Mouse (Mus musculus): ENCODE results near the gene Eif4g3.
A peak's percentile ranks its signal among the peaks of the same experiment; 100 is the strongest.

Eif4g3 gene

DNA sequence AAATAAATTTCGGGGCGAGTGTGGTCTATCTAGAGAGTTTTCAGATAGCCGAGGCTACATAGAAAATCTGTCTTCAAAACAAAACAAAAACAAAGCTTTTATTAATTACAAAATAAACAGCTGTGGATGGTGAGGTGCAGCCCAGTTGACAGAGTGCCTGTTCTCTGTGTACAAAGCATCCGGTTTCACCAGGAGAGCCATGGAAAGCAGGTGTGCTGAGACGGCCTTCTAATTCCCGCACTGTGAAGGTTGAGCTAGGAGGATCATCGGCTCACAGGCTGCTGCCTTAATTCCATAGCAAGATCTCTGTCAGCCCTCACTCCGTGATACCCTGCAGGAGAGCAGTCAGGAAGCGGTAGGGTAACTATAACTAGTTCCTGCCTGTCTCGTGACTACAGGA, 109.0 kb downstream of the Eif4g3 start:
- DNase-seq (ENCODE audit: low spot score in 2 of 2): no peak

GRCm38 (mm10) chr4:138102413-138102812, 109.6 kb downstream of the Eif4g3 start:
- DNase-seq (ENCODE audit: low spot score in 2 of 2): no peak

DNA sequence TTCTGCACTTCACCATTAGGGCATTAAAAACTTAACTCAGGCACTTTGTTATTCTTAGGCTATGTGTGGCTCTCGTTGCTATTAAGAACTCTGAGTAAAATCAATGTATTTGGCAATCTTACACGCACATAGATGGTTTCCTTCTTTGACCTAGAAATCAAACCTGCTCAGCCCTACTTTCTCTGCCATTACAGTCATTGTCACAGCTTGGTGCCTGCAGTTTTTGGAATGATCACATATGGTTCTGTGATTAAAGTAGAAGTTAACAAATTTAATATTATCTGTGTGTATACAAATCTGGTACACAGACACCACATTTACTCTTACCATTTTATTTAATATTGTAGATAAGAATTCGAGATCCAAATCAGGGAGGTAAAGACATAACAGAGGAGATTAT, 112.1 kb downstream of the Eif4g3 start:
- DNase-seq (ENCODE audit: low spot score in 2 of 2): no peak

- DNase-seq (ENCODE audit: low spot score in 2 of 2): peak; percentile 43 to 89
These were observed 114.9 kb downstream of the Eif4g3 start for GRCm38 (mm10) chr4:138107441-138108409.

DNA sequence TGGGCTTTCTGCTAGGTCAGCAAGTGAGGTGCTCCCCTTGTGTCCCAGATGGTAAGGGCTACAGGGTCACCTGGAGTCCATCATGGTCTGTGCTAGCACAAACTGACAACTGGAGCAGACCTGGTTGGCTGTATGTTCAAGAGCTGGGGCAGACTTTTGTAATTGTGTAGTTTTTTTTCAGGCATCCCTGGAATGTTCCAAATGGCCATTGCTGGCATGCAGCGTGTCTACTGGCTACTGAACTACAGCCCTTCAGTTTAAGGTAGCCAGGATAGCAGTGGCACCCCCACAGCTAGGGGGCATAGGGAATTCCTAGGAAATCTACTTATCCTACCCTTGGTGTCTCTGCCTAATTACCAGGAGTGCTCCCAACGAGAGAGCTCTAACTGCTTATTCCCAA, 115.7 kb downstream of the Eif4g3 start:
- no peak for DNase-seq (ENCODE audit: low spot score in 2 of 2)

DNA sequence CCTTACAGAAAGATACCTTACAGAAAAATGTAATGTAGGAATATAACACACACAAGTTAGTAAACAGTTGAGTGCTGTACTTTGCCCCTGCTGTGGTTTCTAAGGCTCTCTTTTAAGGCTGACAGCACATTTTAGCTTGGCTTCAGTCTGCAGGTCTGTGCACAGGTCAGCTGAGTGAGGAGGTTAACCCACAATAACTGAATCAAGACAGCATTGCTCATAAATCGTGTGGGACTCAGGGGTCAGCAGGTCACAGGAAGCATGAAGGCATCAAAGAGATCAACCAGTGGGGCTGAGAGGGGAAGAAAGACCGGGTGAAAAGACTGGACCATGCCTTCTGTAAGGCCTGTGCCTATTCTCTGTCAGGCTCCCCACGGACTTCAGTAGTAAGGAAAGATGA, 116.5 kb downstream of the Eif4g3 start:
- no peak for DNase-seq (ENCODE audit: low spot score in 2 of 2)

GRCm38 (mm10) chr4:138111858-138112257, 119.0 kb downstream of the Eif4g3 start:
- no peak for DNase-seq (ENCODE audit: low spot score in 2 of 2)

DNA sequence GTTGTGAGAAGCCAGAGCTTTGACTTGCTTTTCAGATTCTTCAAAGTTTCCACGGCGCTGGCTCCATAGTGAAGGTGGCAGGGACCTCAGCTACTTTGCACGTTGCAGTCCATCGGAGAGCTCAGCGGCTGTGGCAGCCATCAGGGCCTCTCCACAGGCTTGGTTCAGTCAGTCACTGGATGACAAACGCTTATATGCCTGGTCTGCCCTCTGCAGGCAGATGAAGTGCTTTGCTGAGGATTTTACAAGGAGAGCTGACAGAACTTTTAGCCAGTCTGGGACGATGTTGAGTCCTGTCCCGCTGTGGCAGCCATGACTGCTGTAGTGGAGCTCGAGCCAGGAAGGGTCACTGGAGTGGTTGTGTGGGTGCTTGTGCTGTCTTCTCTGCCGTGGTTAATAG, 126.9 kb downstream of the Eif4g3 start:
- peak in 1 of 2 experiments; percentile 33 for DNase-seq (ENCODE audit: low spot score in 2 of 2)

GRCm38 (mm10) chr4:138124046-138124445, 131.2 kb downstream of the Eif4g3 start:
- DNase-seq (ENCODE audit: low spot score in 2 of 2): no peak

GRCm38 (mm10) chr4:138127371-138127770, 134.5 kb downstream of the Eif4g3 start:
- no peak for DNase-seq (ENCODE audit: low spot score in 2 of 2)

DNA sequence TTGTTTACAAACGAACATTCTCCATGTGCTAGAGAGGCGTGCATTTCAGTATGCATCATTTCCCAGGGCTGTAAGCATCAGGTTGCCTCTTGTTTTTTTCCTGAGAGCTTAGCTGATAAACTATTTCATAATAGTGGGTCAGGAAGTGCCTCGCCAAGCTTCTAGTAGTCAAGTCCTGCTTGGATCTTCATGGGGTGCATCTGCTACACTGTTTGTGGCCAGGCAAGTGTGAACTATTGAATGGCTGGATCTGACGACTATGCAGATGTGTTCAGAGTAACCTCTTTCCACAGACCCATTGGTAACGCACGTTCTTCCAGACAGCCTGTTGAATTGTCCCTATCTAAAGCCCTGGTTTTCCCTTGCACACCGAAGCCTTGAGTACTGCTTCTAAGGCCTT, 135.0 kb downstream of the Eif4g3 start:
- DNase-seq (ENCODE audit: low spot score in 2 of 2): no peak

DNA sequence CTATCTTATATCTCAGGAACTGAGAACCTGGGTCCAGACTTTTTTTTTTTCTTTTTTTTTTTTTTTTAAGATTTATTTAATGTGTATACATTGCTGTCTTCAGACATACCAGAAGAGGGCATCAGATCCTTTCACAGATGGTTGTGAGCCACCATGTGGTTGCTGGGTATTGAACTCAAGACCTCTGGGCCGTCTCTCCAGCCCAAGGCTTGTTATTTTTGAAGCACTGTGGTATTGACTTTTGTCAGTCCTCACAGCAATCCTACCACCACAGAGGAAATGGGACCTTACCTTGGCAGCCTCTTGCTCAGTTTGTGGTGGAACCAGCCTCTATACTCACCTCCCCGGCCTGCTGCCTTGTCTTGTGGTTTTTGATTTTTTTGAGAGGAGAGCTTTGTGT, 137.3 kb downstream of the Eif4g3 start:
- no peak for DNase-seq (ENCODE audit: low spot score in 2 of 2)

DNA sequence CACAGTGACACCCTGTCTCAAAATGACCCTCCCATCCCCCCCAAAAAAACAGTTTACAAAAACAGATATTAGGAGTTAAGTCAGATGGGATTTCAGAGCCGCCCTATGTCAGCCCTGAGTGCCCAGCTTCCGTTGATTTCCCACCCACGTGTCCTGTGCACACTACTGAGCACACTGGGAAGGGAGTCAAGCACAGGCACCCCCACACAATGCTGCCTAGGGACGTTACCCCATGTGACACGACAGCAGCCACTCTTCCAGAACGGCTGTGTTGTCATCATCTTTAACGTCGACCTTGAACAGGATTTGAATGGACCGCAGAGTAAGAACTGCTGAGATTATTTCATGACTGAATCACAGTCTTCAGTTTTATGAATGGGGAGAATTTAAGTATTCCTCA, 138.4 kb downstream of the Eif4g3 start:
- peak in 1 of 2 experiments; percentile 42 for DNase-seq (ENCODE audit: low spot score in 2 of 2)

DNA sequence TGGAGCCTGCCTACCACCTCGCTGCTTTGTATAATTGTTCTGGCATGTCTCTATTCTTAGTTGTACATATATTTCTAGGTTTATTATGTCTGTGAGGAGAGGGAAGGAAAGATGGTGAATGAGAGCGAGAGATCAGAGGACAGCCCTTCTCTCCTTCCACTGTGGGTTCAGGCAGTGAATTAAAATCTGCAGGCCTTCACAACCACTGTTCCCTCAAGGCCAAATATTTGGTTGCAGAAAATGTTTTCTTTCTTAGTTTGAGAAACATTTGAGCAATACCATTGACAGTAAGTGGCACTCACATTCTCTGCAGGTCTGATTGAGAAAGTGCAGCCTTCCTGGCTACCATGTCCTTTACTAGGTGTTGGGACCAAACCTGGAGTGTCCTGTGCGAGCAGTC, 138.9 kb downstream of the Eif4g3 start:
- no peak for DNase-seq (ENCODE audit: low spot score in 2 of 2)

DNA sequence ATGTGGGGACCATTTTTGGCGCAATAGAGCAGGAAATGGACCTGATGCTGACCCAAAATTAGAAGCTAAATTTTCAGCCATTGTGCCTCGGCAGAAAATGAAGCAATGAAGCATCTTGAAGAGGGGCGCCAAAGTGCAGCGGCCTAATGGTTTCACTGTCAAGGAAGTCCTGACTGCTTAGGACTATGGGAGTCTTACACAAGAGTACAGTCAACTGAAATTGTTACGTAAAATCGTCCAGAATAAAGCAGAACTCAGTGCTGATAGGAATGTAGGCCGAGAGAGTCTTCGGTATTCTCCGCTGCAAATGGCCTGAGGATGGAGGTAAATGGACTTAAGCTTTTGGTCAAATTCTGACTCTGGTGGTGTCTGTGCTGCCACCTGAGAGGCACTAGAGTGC, 140.5 kb downstream of the Eif4g3 start:
- DNase-seq (ENCODE audit: low spot score in 2 of 2): no peak

- DNase-seq (ENCODE audit: low spot score in 2 of 2): no peak
These were observed 144.5 kb downstream of the Eif4g3 start for GRCm38 (mm10) chr4:138137336-138137735.

GRCm38 (mm10) chr4:138137804-138138203, 145.0 kb downstream of the Eif4g3 start:
- DNase-seq (ENCODE audit: low spot score in 2 of 2): no peak

- DNase-seq (ENCODE audit: low spot score in 2 of 2): no peak
These were observed 145.4 kb downstream of the Eif4g3 start for GRCm38 (mm10) chr4:138138219-138138618.

GRCm38 (mm10) chr4:138141358-138141757, 148.5 kb downstream of the Eif4g3 start:
- DNase-seq (ENCODE audit: low spot score in 2 of 2): no peak

GRCm38 (mm10) chr4:138147176-138147575, 154.4 kb downstream of the Eif4g3 start:
- no peak for DNase-seq (ENCODE audit: low spot score in 2 of 2)

DNA sequence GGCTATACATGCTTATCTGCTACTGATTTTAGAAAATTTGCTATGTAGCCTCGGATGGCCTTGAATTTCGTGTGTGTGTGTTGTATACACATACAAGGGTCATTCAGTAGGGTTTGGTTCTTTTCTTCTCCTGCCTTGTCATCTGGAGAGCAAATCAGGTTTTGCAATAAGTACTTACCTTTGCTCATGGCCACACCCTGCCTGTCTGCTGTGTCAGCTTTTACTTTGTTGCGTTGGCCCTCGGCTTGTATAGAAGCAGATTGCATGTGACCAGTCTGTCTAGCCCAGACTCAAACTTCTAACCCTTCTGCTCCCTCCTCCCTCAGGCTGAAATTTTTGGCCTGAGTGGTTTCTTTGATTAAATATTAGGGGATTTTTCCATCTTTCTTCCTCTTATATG, 157.2 kb downstream of the Eif4g3 start:
- DNase-seq (ENCODE audit: low spot score in 2 of 2): no peak

DNA sequence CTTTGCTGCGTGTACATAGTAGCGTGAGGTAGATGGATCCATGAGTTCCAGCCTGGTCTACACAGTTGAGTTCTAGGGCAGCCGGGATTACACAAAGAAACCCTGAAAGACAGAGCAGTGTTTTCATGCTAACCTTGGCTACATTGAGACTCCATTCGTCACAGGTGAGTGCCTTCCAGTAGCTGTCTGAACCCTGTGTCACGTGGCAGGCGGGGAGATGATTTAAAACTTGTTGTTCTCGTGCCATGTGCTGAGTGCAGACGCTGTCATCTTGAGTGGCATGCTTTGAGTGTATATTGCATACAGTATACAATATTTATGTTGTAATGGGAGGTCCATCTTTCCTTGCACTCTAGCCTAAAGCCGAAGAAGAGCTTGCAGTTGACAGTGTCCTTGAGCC, 158.4 kb downstream of the Eif4g3 start:
- DNase-seq (ENCODE audit: low spot score in 2 of 2): no peak

GRCm38 (mm10) chr4:138153980-138154379, 161.2 kb downstream of the Eif4g3 start:
- DNase-seq (ENCODE audit: low spot score in 2 of 2): no peak

- DNase-seq (ENCODE audit: low spot score in 2 of 2): no peak
These were observed 168.1 kb downstream of the Eif4g3 start for GRCm38 (mm10) chr4:138160918-138161317.

Measured in left cerebral cortex, adult 9 months (tissue).